Comparison of ENCODE assay signal across 9 mouse cellular contexts in the genomic region with DNA sequence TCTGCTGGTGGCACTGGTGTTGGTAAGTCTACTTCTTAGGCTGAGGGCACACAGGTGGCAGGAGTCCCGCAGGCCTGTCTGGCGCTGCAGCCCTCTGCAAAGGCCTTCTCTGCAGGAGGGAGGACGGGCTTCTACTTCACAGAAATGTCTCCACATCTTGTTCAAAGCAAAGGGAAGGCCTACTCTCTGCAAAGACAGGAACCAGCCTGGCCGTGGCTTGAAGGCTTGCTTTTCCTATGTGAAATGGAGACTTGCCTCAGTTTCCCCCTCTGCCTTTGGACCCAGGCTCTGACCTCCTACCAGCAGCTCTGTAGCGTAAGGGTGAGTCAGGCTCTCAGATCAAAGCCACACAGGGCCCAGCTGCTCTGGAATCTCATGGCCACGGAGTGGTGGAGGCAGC.
"Had no signal": no experiment of that assay in that cellular context is flagged by ENCODE, and none has a peak within 500 bp of the region (broad histone marks: within the 10 kb centered on the region; RNA-seq: fewer than 3 reads in every experiment).

No protein-coding gene starts in this region.

- H3K27me3 ChIP-seq: liver, embryonic 12.5 days had no signal

- ATAC-seq: liver, embryonic 12.5 days; midbrain, embryonic 16.5 days had no signal

- H3K4me1 ChIP-seq: limb, embryonic 15.5 days; liver, embryonic 12.5 days had no signal

- H3K36me3 ChIP-seq: liver, embryonic 12.5 days had no signal

- H3K9ac ChIP-seq: limb, embryonic 15.5 days; liver, embryonic 12.5 days had no signal

- DNase-seq: kidney, postnatal 25 days; layer of hippocampus, adult 9-11 months; layer of hippocampus, postnatal 36 days; right cerebral cortex, adult 18-20 months; right cerebral cortex, postnatal 25 days; thymus, postnatal 36 days had no signal

- H3K9me3 ChIP-seq: limb, embryonic 15.5 days; liver, embryonic 12.5 days had no signal

- H3K27ac ChIP-seq: limb, embryonic 15.5 days; liver, embryonic 12.5 days had no signal

- H3K4me2 ChIP-seq: limb, embryonic 15.5 days; liver, embryonic 12.5 days had no signal

- H3K4me3 ChIP-seq: limb, embryonic 15.5 days; liver, embryonic 12.5 days had no signal
